ENCODE assay signal across 26 mouse cellular contexts in the genomic region with DNA sequence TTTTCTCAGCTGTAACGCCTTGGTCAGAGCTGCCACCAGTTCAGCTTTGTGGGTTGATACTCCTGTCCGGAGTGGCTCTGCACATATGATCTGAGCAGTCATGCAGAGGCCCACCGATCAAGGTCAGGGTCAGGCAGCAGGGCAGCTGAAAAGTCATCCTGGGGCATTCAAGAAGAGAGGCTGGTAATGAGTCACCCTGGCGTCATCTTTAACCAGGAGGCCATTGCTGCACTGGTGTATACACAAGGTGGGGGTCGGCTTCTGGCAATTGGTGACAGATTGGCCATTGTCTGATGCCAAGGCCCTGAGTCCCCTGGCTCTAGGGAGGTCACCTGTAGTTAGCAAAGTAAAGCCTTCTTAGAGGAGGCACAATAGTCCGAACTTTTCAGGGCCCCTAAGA. TPM values are rescaled to one million over a fixed set of nuclear protein-coding genes. Genes with fewer than 3 reads are reported as not detected.
DNase-seq lines count a peak whose midpoint lies in the region; ATAC-seq lines count a peak whose summit lies in the region.
"Had no signal": no experiment of that assay in that cellular context is flagged by ENCODE, and none has a peak within 500 bp of the region (broad histone marks: within the 10 kb centered on the region; RNA-seq: fewer than 3 reads in every experiment).

No protein-coding gene starts in this region.

- DNase-seq in cerebellum, adult 11-12 months: peak; percentile 56
- no peak for DNase-seq in cerebellum, adult 11 months
- DNase-seq in heart, postnatal 10 days: no peak
- peak; percentile 48 for DNase-seq in 3T3-L1 (ENCODE audit: low read depth, low spot score)
- peak; percentile 64 for DNase-seq in adrenal gland, postnatal 14 days
- DNase-seq in frontal cortex, postnatal 10 days (ENCODE audit: low spot score in 2 of 2): no peak
- DNase-seq: B cell, adult 2 months; cerebellum, postnatal 25 days; kidney, adult 2 months; kidney, postnatal 14 days; lung, postnatal 4 days; right cerebral cortex, postnatal 25 days; thymus, adult 18-20 months; thymus, postnatal 4 days had no signal

- no peaks in the 10 kb centered on the region for H3K27me3 ChIP-seq in heart, embryonic 15.5 days
- no peaks in the 10 kb centered on the region for H3K27me3 ChIP-seq in hindbrain, embryonic 13.5 days
- H3K27me3 ChIP-seq: embryonic facial prominence, embryonic 15.5 days; limb, embryonic 15.5 days; lung, embryonic 15.5 days; stomach, embryonic 15.5 days had no signal

- H3K9me3 ChIP-seq in heart, embryonic 15.5 days (replicated peaks): no peaks in the 10 kb centered on the region
- no peaks in the 10 kb centered on the region for H3K9me3 ChIP-seq in hindbrain, embryonic 13.5 days
- H3K9me3 ChIP-seq: embryonic facial prominence, embryonic 15.5 days; hindbrain, embryonic 10.5 days; limb, embryonic 15.5 days; lung, embryonic 15.5 days; stomach, embryonic 15.5 days had no signal

- no peak overlapping the region for H3K9ac ChIP-seq in heart, embryonic 15.5 days
- H3K9ac ChIP-seq in hindbrain, embryonic 13.5 days: no peak overlapping the region
- H3K9ac ChIP-seq: embryonic facial prominence, embryonic 15.5 days; limb, embryonic 15.5 days; lung, embryonic 15.5 days; stomach, embryonic 15.5 days had no signal

- peaks cover 11% of the 10 kb centered on the region for H3K4me1 ChIP-seq in heart, embryonic 15.5 days (replicated peaks)
- peaks cover 11% of the 10 kb centered on the region for H3K4me1 ChIP-seq in hindbrain, embryonic 13.5 days (replicated peaks)

- intact Hi-C loops in heart, postnatal 10 days (cut with DNase I): no loop called here

- WGBS in heart, embryonic 15.5 days: 62% methylated on average over 6 of the region's 6 CpGs
- WGBS in hindbrain, embryonic 13.5 days: 84% methylated on average over 6 of the region's 6 CpGs

- H3K4me3 ChIP-seq in heart, embryonic 15.5 days: no peak overlapping the region
- no peak overlapping the region for H3K4me3 ChIP-seq in hindbrain, embryonic 13.5 days
- H3K4me3 ChIP-seq: limb, embryonic 15.5 days had no signal

- H3K4me2 ChIP-seq in heart, embryonic 15.5 days: no peak overlapping the region
- no peak overlapping the region for H3K4me2 ChIP-seq in hindbrain, embryonic 13.5 days
- H3K4me2 ChIP-seq: limb, embryonic 15.5 days had no signal

- H3K27ac ChIP-seq in heart, embryonic 15.5 days: peak overlapping the region; percentile 35
- no peak overlapping the region for H3K27ac ChIP-seq in hindbrain, embryonic 13.5 days
- H3K27ac ChIP-seq: embryonic facial prominence, embryonic 15.5 days; hindbrain, embryonic 10.5 days; layer of hippocampus, adult 2 months; limb, embryonic 15.5 days; lung, embryonic 15.5 days; stomach, embryonic 15.5 days had no signal

- H3K36me3 ChIP-seq in heart, embryonic 15.5 days: peaks cover 3% of the 10 kb centered on the region; the same call in 1 of the 2 replicates
- peaks cover 18% of the 10 kb centered on the region for H3K36me3 ChIP-seq in hindbrain, embryonic 13.5 days
- H3K36me3 ChIP-seq: lung, embryonic 15.5 days had no signal

- ATAC-seq in heart, embryonic 15.5 days (replicated peaks; ENCODE audit: insufficient number of reproducible peaks, insufficient read depth, low FRiP score, low read depth): no peak
- no peak for ATAC-seq in hindbrain, embryonic 13.5 days (ENCODE audit: low FRiP score)
- ATAC-seq: forebrain, embryonic 16.5 days; midbrain, embryonic 16.5 days had no signal

RNA-seq across cellular contexts. Expression of a gene that starts 0.9 kb away (rescaled TPM):
- 76.1 and 76.3 TPM in 2 replicates for polyA plus RNA-seq in heart, embryonic 15.5 days (2015; fragmentation: Nextera tagmentation; extraction: Ambion mirVana)
- 10 to 100 TPM; 78.0 to 87.1 TPM for total RNA-seq in heart, postnatal 10 days (2021)
- 46.2 and 49.2 TPM in 2 replicates for total RNA-seq in adrenal gland, postnatal 14 days (2021)
- polyA plus RNA-seq in hindbrain, embryonic 13.5 days (2015; fragmentation: Nextera tagmentation; extraction: Ambion mirVana): 55.9 and 60.8 TPM in 2 replicates

RNA-seq across cellular contexts. Expression of a gene that starts 25.9 kb away (rescaled TPM):
- 0.16 and 0.36 TPM in 2 replicates for polyA plus RNA-seq in heart, embryonic 15.5 days (2015; fragmentation: Nextera tagmentation; extraction: Ambion mirVana)
- not detected for total RNA-seq in heart, postnatal 10 days (2021)
- total RNA-seq in adrenal gland, postnatal 14 days (2021): not detected in 2 replicates
- polyA plus RNA-seq in hindbrain, embryonic 13.5 days (2015; fragmentation: Nextera tagmentation; extraction: Ambion mirVana): 2.3 and 2.5 TPM in 2 replicates
- total RNA-seq: neutrophil, adult 5-6 weeks had no signal
- polyA plus RNA-seq: gonadal fat pad, adult 2 months; kidney, adult 2 months had no signal

RNA-seq across cellular contexts. Expression of a gene that starts 50.9 kb away (rescaled TPM):
- polyA plus RNA-seq in heart, embryonic 15.5 days (2015; fragmentation: Nextera tagmentation; extraction: Ambion mirVana): 7.9 and 13.2 TPM in 2 replicates
- total RNA-seq in heart, postnatal 10 days (2021): 10 to 100 TPM; 37.8 TPM
- 37.4 and 48.5 TPM in 2 replicates for total RNA-seq in adrenal gland, postnatal 14 days (2021)
- polyA plus RNA-seq in hindbrain, embryonic 13.5 days (2015; fragmentation: Nextera tagmentation; extraction: Ambion mirVana): 17.4 and 18.6 TPM in 2 replicates

Comparison
In these comparisons a context has a peak if more than half of its experiments do, and no peak if none do; other contexts are left out.
1. DNase-seq: peak in cerebellum, adult 11-12 months (single experiment), 3T3-L1 (single experiment) and adrenal gland, postnatal 14 days (single experiment); none in cerebellum, adult 11 months (single experiment), heart, postnatal 10 days (0 of 2) and frontal cortex, postnatal 10 days (0 of 2).